Mouse (Mus musculus): Measurements from ENCODE around the gene Zfp534. TPM values are rescaled to one million over a fixed set of nuclear protein-coding genes. Genes with fewer than 3 reads are reported as not detected.

Gene Zfp534
- total and polyA plus RNA-seq, 2 experiments from 2014 or later: not detected

Other genes starting within 250 kb of the Zfp534 start
- not detected in 2 replicates for gene Zfp982, start 210.1 kb downstream of the Zfp534 start, total RNA-seq (2014; rRNA removed; ENCODE audit: low replicate concordance)
- 4.5 and 4.7 TPM in 2 replicates for gene Zfp982, start 210.1 kb downstream of the Zfp534 start, polyA plus RNA-seq (2015; fragmentation: Nextera tagmentation; extraction: Ambion mirVana)
- not detected in 2 replicates for gene Gm16503, start 162.3 kb downstream of the Zfp534 start, total RNA-seq (2014; rRNA removed; ENCODE audit: low replicate concordance)
- 0.11 and 0.15 TPM in 2 replicates for gene Gm16503, start 162.3 kb downstream of the Zfp534 start, polyA plus RNA-seq (2015; fragmentation: Nextera tagmentation; extraction: Ambion mirVana)
- not detected in 2 replicates for gene Zfp985, start 149.3 kb downstream of the Zfp534 start, total RNA-seq (2014; rRNA removed; ENCODE audit: low replicate concordance)
- gene Zfp985, start 149.3 kb downstream of the Zfp534 start, polyA plus RNA-seq (2015; fragmentation: Nextera tagmentation; extraction: Ambion mirVana): 0.08 and 0.14 TPM in 2 replicates
- gene Zfp979, start 60.0 kb downstream of the Zfp534 start, total RNA-seq (2014; rRNA removed; ENCODE audit: low replicate concordance): 0.99 TPM in 1 of 2 replicates, not detected in the other
- 3.3 and 3.7 TPM in 2 replicates for gene Zfp979, start 60.0 kb downstream of the Zfp534 start, polyA plus RNA-seq (2015; fragmentation: Nextera tagmentation; extraction: Ambion mirVana)
- gene Zfp984, start 107.2 kb upstream of the Zfp534 start, total RNA-seq (2014; rRNA removed; ENCODE audit: low replicate concordance): 2.2 and 8.4 TPM in 2 replicates
- 7.2 and 8.2 TPM in 2 replicates for gene Zfp984, start 107.2 kb upstream of the Zfp534 start, polyA plus RNA-seq (2015; fragmentation: Nextera tagmentation; extraction: Ambion mirVana)
- 3.4 and 3.5 TPM in 2 replicates for gene Zfp933, start 145.8 kb upstream of the Zfp534 start, total RNA-seq (2014; rRNA removed; ENCODE audit: low replicate concordance)
- gene Zfp933, start 145.8 kb upstream of the Zfp534 start, polyA plus RNA-seq (2015; fragmentation: Nextera tagmentation; extraction: Ambion mirVana): 5.1 and 7.1 TPM in 2 replicates
- 24.0 and 73.6 TPM in 2 replicates for gene Miip, start 166.3 kb upstream of the Zfp534 start, total RNA-seq (2014; rRNA removed; ENCODE audit: low replicate concordance)
- 18.0 and 19.2 TPM in 2 replicates for gene Miip, start 166.3 kb upstream of the Zfp534 start, polyA plus RNA-seq (2015; fragmentation: Nextera tagmentation; extraction: Ambion mirVana)
- gene Fv1, start 166.4 kb upstream of the Zfp534 start, total RNA-seq (2014; rRNA removed; ENCODE audit: low replicate concordance): 3.2 and 9.4 TPM in 2 replicates
- gene Fv1, start 166.4 kb upstream of the Zfp534 start, polyA plus RNA-seq (2015; fragmentation: Nextera tagmentation; extraction: Ambion mirVana): 5.9 and 6.1 TPM in 2 replicates
- 251 and 256 TPM in 2 replicates for gene Mfn2, start 202.2 kb upstream of the Zfp534 start, total RNA-seq (2014; rRNA removed; ENCODE audit: low replicate concordance)
- gene Mfn2, start 202.2 kb upstream of the Zfp534 start, polyA plus RNA-seq (2015; fragmentation: Nextera tagmentation; extraction: Ambion mirVana): 188 and 230 TPM in 2 replicates
- 84.0 and 107 TPM in 2 replicates for gene Plod1, start 234.2 kb upstream of the Zfp534 start, total RNA-seq (2014; rRNA removed; ENCODE audit: low replicate concordance)
- gene Plod1, start 234.2 kb upstream of the Zfp534 start, polyA plus RNA-seq (2015; fragmentation: Nextera tagmentation; extraction: Ambion mirVana): 48.9 and 55.6 TPM in 2 replicates
- 76.2 and 82.2 TPM in 2 replicates for gene 2510039O18Rik, start 238.3 kb upstream of the Zfp534 start, total RNA-seq (2014; rRNA removed; ENCODE audit: low replicate concordance)
- 8.9 and 10.4 TPM in 2 replicates for gene 2510039O18Rik, start 238.3 kb upstream of the Zfp534 start, polyA plus RNA-seq (2015; fragmentation: Nextera tagmentation; extraction: Ambion mirVana)